10 mouse cellular contexts compared by ENCODE assay signal in the genomic region with DNA sequence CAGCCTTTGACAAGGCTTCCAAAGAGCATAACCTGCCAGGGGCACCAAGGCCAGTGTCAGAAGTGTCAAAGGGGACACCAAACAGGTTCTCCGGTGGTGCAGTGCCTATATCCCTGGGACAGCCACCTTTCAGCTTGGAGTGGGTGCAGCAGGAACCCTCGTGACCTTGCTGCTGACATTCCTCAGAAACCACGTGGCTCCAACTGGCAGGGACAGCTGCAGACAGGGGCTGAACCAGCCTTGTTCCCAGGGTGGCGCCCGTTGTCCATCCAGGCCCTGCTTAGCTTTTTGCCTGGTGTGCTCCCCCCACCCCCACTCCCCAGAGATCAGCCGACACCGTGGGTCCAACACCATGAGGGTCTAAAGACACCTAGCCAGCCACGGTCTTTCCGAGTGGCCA. TPM values are rescaled to one million over a fixed set of nuclear protein-coding genes. Genes with fewer than 3 reads are reported as not detected.
DNase-seq lines count a peak whose midpoint lies in the region; ATAC-seq and TF ChIP-seq lines count a peak whose summit lies in the region.
"Had no signal": no experiment of that assay in that cellular context is flagged by ENCODE, and none has a peak within 500 bp of the region (broad histone marks: within the 10 kb centered on the region; RNA-seq: fewer than 3 reads in every experiment).

A gene (plus strand): TSS at position 236 of the 400 bp plus-strand sequence.

- TF ChIP-seq CTCF in kidney, postnatal 0 days (IDR thresholded peaks at IDR 0.05; ENCODE audit: low read depth) = no peak

- peak; percentile 78 for DNase-seq in kidney, adult 11 months
- peak; percentile 97 for DNase-seq in heart, adult 11 months
- peak; percentile 16 for DNase-seq in kidney, postnatal 0 days (ENCODE audit: low spot score)
- DNase-seq in midbrain, embryonic 11.5 days (ENCODE audit: low spot score, missing footprints) = no peak
- no peak for DNase-seq in T-cell, adult 2 months (ENCODE audit: low spot score)
- DNase-seq in liver = no peak
- DNase-seq: right cerebral cortex, postnatal 14 days had no signal

- ATAC-seq in kidney, embryonic 14.5 days (ENCODE audit: low FRiP score, low TSS enrichment) = no peak
- peak; percentile 59 for ATAC-seq in kidney, postnatal 0 days (replicated peaks; ENCODE audit: low FRiP score, low read depth)
- ATAC-seq in midbrain, embryonic 11.5 days (ENCODE audit: low FRiP score) = no peak

- no peak within 1 kb of the TSS for H3K27ac ChIP-seq in kidney, embryonic 14.5 days (ENCODE audit: low read depth, low read length)
- H3K27ac ChIP-seq in kidney, postnatal 0 days = no peak within 1 kb of the TSS
- H3K27ac ChIP-seq in midbrain, embryonic 11.5 days (ENCODE audit: low read depth, low read length) = no peak within 1 kb of the TSS

- H3K4me1 ChIP-seq in kidney, embryonic 14.5 days (ENCODE audit: control insufficient read depth, insufficient read depth, low read length) = no peaks in the 10 kb centered on the region
- no peaks in the 10 kb centered on the region; the same call in 1 of the 2 replicates for H3K4me1 ChIP-seq in kidney, postnatal 0 days (replicated peaks; ENCODE audit: insufficient read depth, low read length)
- no peaks in the 10 kb centered on the region for H3K4me1 ChIP-seq in midbrain, embryonic 11.5 days (ENCODE audit: control insufficient read depth, insufficient read depth, low read length)

- H3K4me3 ChIP-seq in kidney, embryonic 14.5 days (ENCODE audit: low read length) = no peak within 1 kb of the TSS
- no peak within 1 kb of the TSS for H3K4me3 ChIP-seq in kidney, postnatal 0 days (replicated peaks; ENCODE audit: low read depth, low read length)
- H3K4me3 ChIP-seq in myocyte = peak within 1 kb of the TSS; percentile 38
- H3K4me3 ChIP-seq in midbrain, embryonic 11.5 days (ENCODE audit: low read depth, low read length) = no peak within 1 kb of the TSS
- H3K4me3 ChIP-seq: erythroblast, embryonic 14.5 days had no signal

- H3K36me3 ChIP-seq in kidney, embryonic 14.5 days (ENCODE audit: control insufficient read depth, insufficient read depth, low read length) = no peaks in the 10 kb centered on the region
- no peaks in the 10 kb centered on the region for H3K36me3 ChIP-seq in kidney, postnatal 0 days (ENCODE audit: insufficient read depth, low read length)
- no peaks in the 10 kb centered on the region for H3K36me3 ChIP-seq in myocyte (ENCODE audit: control insufficient read depth, insufficient read depth)
- no peaks in the 10 kb centered on the region for H3K36me3 ChIP-seq in midbrain, embryonic 11.5 days (ENCODE audit: control insufficient read depth, insufficient read depth, low read length)

- no peak within 1 kb of the TSS for H3K9ac ChIP-seq in kidney, embryonic 14.5 days (ENCODE audit: low read depth, low read length)
- H3K9ac ChIP-seq in kidney, postnatal 0 days (ENCODE audit: low read depth, low read length) = no peak within 1 kb of the TSS
- no peak within 1 kb of the TSS for H3K9ac ChIP-seq in midbrain, embryonic 11.5 days (ENCODE audit: low read length)

- no peak within 1 kb of the TSS for H3K4me2 ChIP-seq in kidney, embryonic 14.5 days (replicated peaks; ENCODE audit: low read depth, low read length)
- H3K4me2 ChIP-seq in kidney, postnatal 0 days (ENCODE audit: low read length) = no peak within 1 kb of the TSS
- H3K4me2 ChIP-seq in myocyte (ENCODE audit: low read depth) = peak within 1 kb of the TSS; percentile 87
- H3K4me2 ChIP-seq in midbrain, embryonic 11.5 days = no peak within 1 kb of the TSS

- H3K27me3 ChIP-seq in kidney, embryonic 14.5 days (ENCODE audit: control insufficient read depth, insufficient read depth, low read length) = no peaks in the 10 kb centered on the region
- H3K27me3 ChIP-seq in kidney, postnatal 0 days (ENCODE audit: insufficient read depth, low read length) = no peaks in the 10 kb centered on the region
- H3K27me3 ChIP-seq in myocyte (ENCODE audit: control insufficient read depth, insufficient read depth, insufficient read length) = no peaks in the 10 kb centered on the region
- H3K27me3 ChIP-seq in midbrain, embryonic 11.5 days (ENCODE audit: control insufficient read depth, insufficient read depth, low read length) = no peaks in the 10 kb centered on the region

- no peaks in the 10 kb centered on the region for H3K9me3 ChIP-seq in kidney, embryonic 14.5 days (ENCODE audit: control insufficient read depth, low read length)
- no peaks in the 10 kb centered on the region for H3K9me3 ChIP-seq in kidney, postnatal 0 days (replicated peaks; ENCODE audit: low read length)
- no peaks in the 10 kb centered on the region for H3K9me3 ChIP-seq in midbrain, embryonic 11.5 days (ENCODE audit: control insufficient read depth, low read length)

- H3K79me2 ChIP-seq in myocyte (ENCODE audit: control insufficient read depth, insufficient read depth) = peaks cover 20% of the 10 kb centered on the region

- TF ChIP-seq POLR2A in myocyte (IDR thresholded peaks at IDR 0.05; ENCODE audit: insufficient read length, low read depth) = peak; percentile 68

- WGBS in kidney, embryonic 14.5 days = 66% methylated on average over 9 of the region's 9 CpGs
- 51% methylated on average over 9 of the region's 9 CpGs for WGBS in kidney, postnatal 0 days
- WGBS in midbrain, embryonic 11.5 days = 75% methylated on average over 9 of the region's 9 CpGs

- H3ac ChIP-seq in myocyte (ENCODE audit: control insufficient read depth, insufficient read length) = no peak within 1 kb of the TSS

TF ChIP-seq in myocyte, 11 proteins besides CTCF, POLR2A, EP300 and RAD21:
- TF ChIP-seq MAX (IDR thresholded peaks at IDR 0.05; ENCODE audit: low read depth) (no peak), POLR2AphosphoS2 (IDR thresholded peaks at IDR 0.05; ENCODE audit: insufficient read length, low read depth) (peak; percentile 84), MYOG (IDR thresholded peaks at IDR 0.05; ENCODE audit: control insufficient read depth in 1 of 3, insufficient read depth in 1 of 3, insufficient read length in 2 of 3, low read depth in 2 of 3) (peak; percentile 84 to 98 (median 92)), SRF (IDR thresholded peaks at IDR 0.05; ENCODE audit: control insufficient read depth, insufficient read length, low read depth) (no peak), TCF3 (IDR thresholded peaks at IDR 0.05; ENCODE audit: insufficient read length, low read depth) (peak; percentile 97), CEBPB (IDR thresholded peaks at IDR 0.05; ENCODE audit: insufficient read depth, poor library complexity, severe bottlenecking) (no peak), TCF12 (IDR thresholded peaks at IDR 0.05; ENCODE audit: insufficient read depth, poor library complexity, severe bottlenecking) (peak; percentile 93), REST (IDR thresholded peaks at IDR 0.05; ENCODE audit: insufficient read depth, insufficient read length) (peak; percentile 26), MYOD1 (IDR thresholded peaks at IDR 0.05; ENCODE audit: control insufficient read depth in 1 of 3, insufficient read length in 2 of 3, low read depth in 2 of 3) (peak; percentile 99 to 100 (median 100)), USF1 (IDR thresholded peaks at IDR 0.05; ENCODE audit: low read depth) (peak; percentile 96), E2F4 (IDR thresholded peaks at IDR 0.05; ENCODE audit: insufficient read depth) (no peak)

RNA-seq across cellular contexts. Expression of the gene that starts here (rescaled TPM):
- polyA plus RNA-seq in kidney, embryonic 14.5 days (2014; fragmentation: Nextera tagmentation; extraction: Ambion mirVana) = 0.74 and 2.0 TPM in 2 replicates
- polyA plus RNA-seq in kidney, postnatal 0 days (2015; fragmentation: Nextera tagmentation; extraction: Ambion mirVana) = 5.7 and 6.1 TPM in 2 replicates
- polyA plus RNA-seq in myocyte (2012; fragmentation: generic; extraction: Trizol) = 199 TPM
- polyA plus RNA-seq in midbrain, embryonic 11.5 days (2014; fragmentation: Nextera tagmentation; extraction: Ambion mirVana) = 0.63 and 0.98 TPM in 2 replicates
- polyA plus RNA-seq: erythroblast, embryonic 14.5 days had no signal

Comparison
In these comparisons a context has a peak if more than half of its experiments do, and no peak if none do; other contexts are left out.
1. RNA of the gene that starts here (polyA plus RNA-seq): 199 TPM in myocyte (single experiment); 5.7 to 6.1 TPM in kidney, postnatal 0 days, 0.74 to 2.0 TPM in kidney, embryonic 14.5 days and 0.63 to 0.98 TPM in midbrain, embryonic 11.5 days; every median in the first group is over 10 times any median in the second.
2. DNase-seq: peak in kidney, adult 11 months (single experiment), heart, adult 11 months (single experiment) and kidney, postnatal 0 days (single experiment); none in midbrain, embryonic 11.5 days (single experiment), T-cell, adult 2 months (single experiment) and liver (single experiment).